Mouse (Mus musculus) urinary bladder, adult 18-20 months (tissue): ENCODE results near the gene Socs4.
"Not testable (repeated sequence)": the region's sequence is repeated elsewhere in the genome, so short reads cannot be mapped to it uniquely, and the experiment has no call there.

Source experiments
- DNase-seq, 2 experiments: peaks; one replicate each; pipeline ENCODE4 v3.0.0; 2022; ENCODE audit warnings: low spot score in 2 of 2, mixed read lengths in 2 of 2

Gene Socs4

DNA sequence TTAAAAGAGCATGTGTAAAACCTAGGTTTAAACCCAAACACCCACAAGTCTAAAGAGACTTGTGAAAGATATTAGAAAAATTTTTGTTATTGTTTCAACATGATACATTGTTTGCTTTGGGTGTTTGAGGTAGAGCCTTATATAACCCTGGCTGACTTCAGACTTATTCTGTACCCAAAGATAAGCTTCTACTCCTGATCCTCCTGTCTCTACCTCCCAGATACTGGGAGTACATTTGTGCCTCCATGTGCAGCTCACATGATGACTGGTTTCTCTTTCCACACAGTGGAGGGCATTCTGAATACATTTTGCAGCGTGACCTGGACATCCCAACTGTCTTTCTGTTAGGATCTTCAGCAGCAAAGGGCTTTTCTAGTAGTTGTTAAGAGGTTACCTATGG, 9.5 kb downstream of the Socs4 start:
- no peak for DNase-seq

GRCm38 (mm10) chr14:47287021-47287420, 10.3 kb downstream of the Socs4 start:
- DNase-seq, result no peak

DNA sequence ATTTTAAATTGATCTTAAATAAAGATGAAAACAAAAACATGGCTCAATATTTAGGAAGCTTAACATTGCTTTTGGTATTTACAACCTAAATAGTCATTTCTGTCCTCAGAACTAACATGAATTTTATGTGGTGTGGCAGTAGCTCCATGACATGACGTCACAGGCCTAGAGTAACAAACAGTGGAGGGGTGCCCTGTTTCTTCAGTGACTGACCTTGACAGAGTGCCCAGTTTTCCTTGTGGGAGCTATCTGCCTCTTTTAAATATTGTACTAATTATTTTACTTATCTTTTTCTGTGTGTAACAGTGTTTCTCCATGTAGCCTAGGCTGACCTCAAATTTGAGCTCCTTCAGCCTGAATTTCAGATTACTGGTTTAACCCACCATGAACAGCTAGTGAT, 15.0 kb downstream of the Socs4 start:
- DNase-seq, result no peak

GRCm38 (mm10) chr14:47294136-47294535, 17.4 kb downstream of the Socs4 start:
- DNase-seq, result no peak

- no peak for DNase-seq
Observed at GRCm38 (mm10) chr14:47296232-47296631, 19.5 kb downstream of the Socs4 start.

- DNase-seq, result peak; percentile 87 to 91
Observed at GRCm38 (mm10) chr14:47297785-47298407, 21.2 kb downstream of the Socs4 start, which contains the start of gene Mapk1ip1l. Gene Mapk1ip1l (plus strand): TSS chr14:47298266.

GRCm38 (mm10) chr14:47298408-47298792, 21.7 kb downstream of the Socs4 start:
- DNase-seq, result no peak

DNA sequence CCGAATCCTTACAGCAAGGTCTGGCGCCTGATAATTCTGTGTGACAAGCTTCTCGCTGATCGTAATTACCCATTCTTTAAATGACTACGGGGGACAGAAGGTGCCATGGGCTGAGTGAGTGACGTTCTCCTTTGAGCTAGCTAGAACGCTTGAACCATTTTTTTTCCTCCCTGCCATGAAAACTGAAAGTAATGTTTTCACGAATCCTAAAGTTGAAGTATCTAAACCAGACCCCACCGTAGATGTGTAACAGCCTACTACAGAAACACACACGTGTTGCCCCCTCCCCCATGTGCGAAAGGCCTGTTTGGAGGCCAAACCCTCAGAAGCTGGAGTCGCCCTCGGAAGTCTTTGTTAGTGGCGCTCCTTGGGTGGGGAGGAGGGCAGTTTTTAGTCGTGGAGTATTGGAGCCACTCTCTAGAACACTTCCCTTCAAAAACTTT, 22.1 kb downstream of the Socs4 start:
- DNase-seq, result no peak

GRCm38 (mm10) chr14:47302885-47303680, 26.4 kb downstream of the Socs4 start:
- no peak for DNase-seq

GRCm38 (mm10) chr14:47304814-47305405, 28.2 kb downstream of the Socs4 start:
- DNase-seq, result no peak

DNA sequence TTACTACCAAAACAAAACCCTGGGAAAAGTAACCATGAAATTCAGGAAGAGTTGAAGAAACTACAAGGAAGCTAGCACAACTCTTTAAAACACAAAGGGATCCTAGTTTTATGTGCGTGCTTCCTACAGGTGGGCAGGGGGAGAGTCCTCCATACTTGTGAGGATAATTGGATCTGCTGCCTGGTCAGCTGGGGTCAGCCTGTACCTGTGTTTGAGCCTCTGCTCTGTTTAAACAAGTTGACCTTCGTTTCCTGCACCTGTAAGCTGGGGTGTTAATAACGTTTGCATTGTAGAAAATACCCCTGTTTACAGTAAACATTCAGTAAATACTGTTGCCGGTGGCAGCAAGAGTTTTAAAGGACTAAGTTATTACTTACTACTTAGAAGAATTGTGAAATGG, 29.2 kb downstream of the Socs4 start:
- no peak for DNase-seq

GRCm38 (mm10) chr14:47307669-47308068, 30.9 kb downstream of the Socs4 start:
- DNase-seq, result no peak

DNA sequence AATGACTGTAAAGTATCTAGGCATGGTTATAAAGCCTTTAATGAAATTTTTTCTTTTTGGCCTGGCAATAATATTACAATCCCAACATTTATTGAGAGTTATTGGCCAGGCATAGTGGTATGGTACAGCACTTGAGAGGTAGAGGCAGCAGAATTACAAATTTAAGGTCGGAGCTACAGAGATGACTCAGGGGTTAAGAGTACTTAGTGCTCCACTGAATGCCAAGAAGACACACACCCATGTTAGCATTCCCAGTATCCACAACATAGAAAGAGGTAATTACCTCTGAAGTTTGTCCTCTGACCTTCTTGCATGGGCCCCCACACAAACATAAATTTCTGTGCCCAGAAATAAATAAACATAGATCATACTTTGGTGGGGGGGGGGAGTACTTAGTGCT, 32.3 kb downstream of the Socs4 start:
- DNase-seq, result no peak

- no peak for DNase-seq
Observed at GRCm38 (mm10) chr14:47310342-47311181, 33.8 kb downstream of the Socs4 start.

DNA sequence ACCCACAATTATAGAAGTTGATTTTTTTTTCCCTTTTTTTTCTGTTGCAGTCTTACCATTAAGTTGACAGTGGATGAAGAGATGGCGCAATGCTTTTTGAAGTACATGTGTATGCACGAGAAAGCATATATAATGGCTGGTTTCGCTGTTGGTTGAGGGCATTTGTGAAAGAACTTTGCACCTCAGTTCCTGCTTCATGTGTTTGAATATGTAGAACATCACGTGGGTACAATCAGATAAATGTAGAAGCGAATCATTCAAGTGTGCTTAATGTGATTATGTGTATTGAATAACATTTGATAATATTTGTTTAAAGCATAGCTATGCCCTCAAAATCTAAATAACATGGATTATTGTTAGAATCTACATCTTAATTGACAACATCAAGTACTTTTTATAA, 42.6 kb downstream of the Socs4 start:
- no peak for DNase-seq

- DNase-seq, result not testable (repeated sequence)
Observed at GRCm38 (mm10) chr14:47321581-47321980, 44.9 kb downstream of the Socs4 start.

GRCm38 (mm10) chr14:47325965-47326761, 49.4 kb downstream of the Socs4 start:
- DNase-seq, result no peak

GRCm38 (mm10) chr14:47327347-47327746, 50.6 kb downstream of the Socs4 start:
- peak in 1 of 2 experiments; percentile 22 for DNase-seq

GRCm38 (mm10) chr14:47331920-47332319, 55.2 kb downstream of the Socs4 start:
- DNase-seq, result no peak

DNA sequence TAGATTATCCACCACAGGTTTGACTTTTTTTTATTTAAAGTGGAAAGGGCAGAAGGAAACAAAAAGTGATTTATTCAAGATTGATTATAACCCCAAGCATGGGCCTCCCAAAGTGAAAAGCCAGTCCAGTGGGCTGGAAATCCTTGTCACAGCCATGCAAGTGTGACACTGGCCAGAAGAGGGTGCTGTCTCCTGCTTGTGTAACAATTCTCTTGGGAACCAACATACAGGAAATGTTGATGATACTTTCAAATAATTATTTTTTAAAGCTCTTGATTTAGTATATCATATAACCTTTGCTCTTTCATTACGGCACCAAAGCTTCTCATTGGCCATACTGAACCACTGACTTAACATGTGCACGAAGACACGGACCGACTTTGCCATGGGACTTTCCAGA, 58.1 kb downstream of the Socs4 start:
- peak; percentile 68 to 69 for DNase-seq

DNA sequence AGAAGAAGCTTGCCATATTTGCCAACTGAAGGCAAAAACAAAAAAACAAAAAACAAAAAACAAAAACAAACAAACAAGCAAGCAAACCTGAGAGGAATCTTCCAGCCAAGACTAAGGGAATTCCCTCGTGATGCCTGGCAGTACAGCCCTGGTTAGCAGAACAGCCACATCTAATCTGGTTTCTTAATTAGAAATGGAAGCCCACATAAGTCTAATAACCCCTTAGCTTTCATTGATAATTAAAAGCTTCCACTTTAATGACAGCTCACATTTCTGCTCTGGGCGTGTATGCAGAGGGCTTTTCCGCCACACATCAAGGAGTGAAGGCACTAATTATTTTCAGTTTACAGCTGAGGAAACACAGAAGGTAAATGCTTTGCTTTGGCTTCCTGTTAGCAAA, 58.6 kb downstream of the Socs4 start:
- no peak for DNase-seq
